Mouse (Mus musculus) limb, embryonic 14.5 days (tissue): ENCODE measurements at regions not wholly inside any gene's neighbourhood (a gene's known extent, or its start where the extent isn't known, plus 50 kb on each side); places are given as distances from the start of the nearest gene placed in this dataset.

Source experiments
- ATAC-seq: fragments of 200-750 bp; cut with Nextera tagmentation; 2 replicates; pipeline ENCODE4 v1.8.0; 2017; ENCODE audit warnings: low read depth, moderate number of reproducible peaks, moderate TSS enrichment; ENCODE audit not compliant: low FRiP score
- DNase-seq: peaks from one replicate; pipeline ENCODE4 v3.0.0-alpha.2; 2015; ENCODE audit warnings: low spot score
- H3K27ac ChIP-seq: fragments of 300-500 bp; sonication (generic); replicated peaks from 2 replicates; pipeline ENCODE4 v1.5.1; 2014; ENCODE audit warnings: low read depth, mild to moderate bottlenecking, low read length, moderate library complexity, mixed read lengths
- H3K27me3 ChIP-seq: fragments of 300-500 bp; sonication (generic); 2 replicates; pipeline ENCODE4 v1.6.1; 2014; ENCODE audit warnings: low read length, mixed read lengths; ENCODE audit not compliant: control insufficient read depth, insufficient read depth
- H3K36me3 ChIP-seq: fragments of 300-500 bp; sonication (generic); 2 replicates; pipeline ENCODE4 v1.6.1; 2014; ENCODE audit warnings: mild to moderate bottlenecking, low read length, moderate library complexity, mixed read lengths; ENCODE audit not compliant: control insufficient read depth, insufficient read depth
- H3K4me1 ChIP-seq: fragments of 300-500 bp; sonication (generic); 2 replicates; pipeline ENCODE4 v1.6.1; 2014; ENCODE audit warnings: antibody characterized with exemption, low read length, mixed read lengths; ENCODE audit not compliant: control insufficient read depth, insufficient read depth
- H3K4me2 ChIP-seq: fragments of 300-500 bp; sonication (generic); replicated peaks from 2 replicates; pipeline ENCODE4 v1.6.1; 2014; ENCODE audit warnings: low read depth, mild to moderate bottlenecking, low read length, moderate library complexity; ENCODE audit not compliant: severe bottlenecking
- H3K4me3 ChIP-seq: fragments of 300-500 bp; sonication (generic); replicated peaks from 2 replicates; pipeline ENCODE4 v1.5.1; 2014; ENCODE audit warnings: low read length
- H3K9ac ChIP-seq: fragments of 300-500 bp; sonication (generic); 2 replicates; pipeline ENCODE4 v1.6.1; 2014; ENCODE audit warnings: mild to moderate bottlenecking, low read depth, low read length, moderate library complexity; ENCODE audit not compliant: severe bottlenecking
- H3K9me3 ChIP-seq: fragments of 300-500 bp; sonication (generic); 2 replicates; pipeline ENCODE4 v1.6.1; 2016; ENCODE audit warnings: low read length; ENCODE audit not compliant: control insufficient read depth
- POLR2A ChIP-seq: fragments of 200-500 bp; IDR thresholded peaks from 2 replicates; pipeline ENCODE4 v1.8.0; 2012; ENCODE audit warnings: inconsistent platforms, mild to moderate bottlenecking, moderate library complexity, borderline replicate concordance; ENCODE audit not compliant: insufficient read depth, insufficient read length; ENCODE audit errors: extremely low read depth
- WGBS: fragments of 180-500 bp; shearing (Covaris S2); extraction: QIAGEN DNeasy Blood & Tissue Kit; methylation state at CpG from one replicate; pipeline ENCODE4 v1.1.7; 2014; 5-methylcytosine and 5-hydroxymethylcytosine counted together

GRCm38 (mm10) chr16:90629121-90629930, 97.9 kb downstream of the Mis18a start:
- DNase-seq (peak; percentile 86), ATAC-seq (peak; percentile 60)
- Histone ChIP-seq H3K36me3 (no peaks in the 10 kb centered on the region), H3K9ac (peak overlapping the region; percentile 25), H3K4me2 (peak overlapping the region; percentile 34), H3K27me3 (no peaks in the 10 kb centered on the region), H3K27ac (peak overlapping the region; percentile 89), H3K9me3 (no peaks in the 10 kb centered on the region; the same call in 1 of the 2 replicates), H3K4me3 (no peak overlapping the region), H3K4me1 (peaks cover 42% of the 10 kb centered on the region)
- WGBS, result 9% methylated on average over 18 of the region's 19 CpGs
- TF ChIP-seq POLR2A, result no peak

GRCm38 (mm10) chr16:90628605-90629120, 98.5 kb downstream of the Mis18a start:
- Histone ChIP-seq H3K4me3 (no peak overlapping the region), H3K9ac (peak overlapping the region; percentile 25; the same call in 1 of the 2 replicates)
- WGBS, result 22% methylated on average over 13 of the region's 13 CpGs

GRCm38 (mm10) chr16:90626035-90626670, 101.1 kb downstream of the Mis18a start:
- no peaks in the 10 kb centered on the region for H3K27me3 ChIP-seq
- DNase-seq (peak; percentile 64), ATAC-seq (no peak)
- H3K27ac ChIP-seq, result peak overlapping the region; percentile 49; the same call in 1 of the 2 replicates
- TF ChIP-seq POLR2A, result no peak
- H3K4me1 ChIP-seq, result peaks cover 72% of the 10 kb centered on the region
- no peak overlapping the region for H3K9ac ChIP-seq
- no peak overlapping the region for H3K4me3 ChIP-seq
- no peak overlapping the region for H3K4me2 ChIP-seq
- no peaks in the 10 kb centered on the region for H3K36me3 ChIP-seq
- 50% methylated on average over 9 of the region's 9 CpGs for WGBS
- no peaks in the 10 kb centered on the region for H3K9me3 ChIP-seq

More at GRCm38 (mm10) chr16:90628605-90629120, 98.5 kb downstream of the Mis18a start:
- H3K4me2 ChIP-seq, result peak overlapping the region; percentile 34
- peak overlapping the region; percentile 89 for H3K27ac ChIP-seq
- DNase-seq (no peak), ATAC-seq (no peak)
- no peaks in the 10 kb centered on the region; the same call in 1 of the 2 replicates for H3K9me3 ChIP-seq
- no peak for TF ChIP-seq POLR2A
- H3K27me3 ChIP-seq, result no peaks in the 10 kb centered on the region
- no peaks in the 10 kb centered on the region for H3K36me3 ChIP-seq
- peaks cover 49% of the 10 kb centered on the region for H3K4me1 ChIP-seq

GRCm38 (mm10) chr16:90625301-90626034, 101.7 kb downstream of the Mis18a start:
- Histone ChIP-seq H3K27ac (peak overlapping the region; percentile 49; the same call in 1 of the 2 replicates), H3K36me3 (no peaks in the 10 kb centered on the region), H3K9me3 (no peaks in the 10 kb centered on the region), H3K4me1 (peaks cover 72% of the 10 kb centered on the region), H3K27me3 (no peaks in the 10 kb centered on the region), H3K4me2 (no peak overlapping the region), H3K4me3 (no peak overlapping the region), H3K9ac (no peak overlapping the region)
- DNase-seq (no peak), ATAC-seq (no peak)
- WGBS, result 55% methylated on average over 16 of the region's 16 CpGs
- no peak for TF ChIP-seq POLR2A

- no peaks in the 10 kb centered on the region for H3K9me3 ChIP-seq
- peak overlapping the region; percentile 39 for H3K4me2 ChIP-seq
- ATAC-seq (peak; percentile 88), DNase-seq (peak; percentile 94)
- H3K27me3 ChIP-seq, result no peaks in the 10 kb centered on the region
- H3K27ac ChIP-seq, result peak overlapping the region; percentile 85
- peak overlapping the region; percentile 15; the same call in 1 of the 2 replicates for H3K4me3 ChIP-seq
- H3K4me1 ChIP-seq, result peaks cover 64% of the 10 kb centered on the region
- no peak overlapping the region for H3K9ac ChIP-seq
- TF ChIP-seq POLR2A, result no peak
- WGBS, result 20% methylated on average over 17 of the region's 17 CpGs
- H3K36me3 ChIP-seq, result no peaks in the 10 kb centered on the region
Measured at GRCm38 (mm10) chr16:90624039-90624625, 103.1 kb downstream of the Mis18a start.
